Mouse (Mus musculus) thymus, postnatal 10 days (tissue): ENCODE data around the gene Prr5l.
A peak's percentile ranks its signal among the peaks of the same experiment; 100 is the strongest.

Experiments used
- DNase-seq, 2 experiments: peaks; one replicate each; pipeline ENCODE4 v3.0.0; 2021; ENCODE audit warnings: low spot score in 2 of 2

Gene Prr5l

DNA sequence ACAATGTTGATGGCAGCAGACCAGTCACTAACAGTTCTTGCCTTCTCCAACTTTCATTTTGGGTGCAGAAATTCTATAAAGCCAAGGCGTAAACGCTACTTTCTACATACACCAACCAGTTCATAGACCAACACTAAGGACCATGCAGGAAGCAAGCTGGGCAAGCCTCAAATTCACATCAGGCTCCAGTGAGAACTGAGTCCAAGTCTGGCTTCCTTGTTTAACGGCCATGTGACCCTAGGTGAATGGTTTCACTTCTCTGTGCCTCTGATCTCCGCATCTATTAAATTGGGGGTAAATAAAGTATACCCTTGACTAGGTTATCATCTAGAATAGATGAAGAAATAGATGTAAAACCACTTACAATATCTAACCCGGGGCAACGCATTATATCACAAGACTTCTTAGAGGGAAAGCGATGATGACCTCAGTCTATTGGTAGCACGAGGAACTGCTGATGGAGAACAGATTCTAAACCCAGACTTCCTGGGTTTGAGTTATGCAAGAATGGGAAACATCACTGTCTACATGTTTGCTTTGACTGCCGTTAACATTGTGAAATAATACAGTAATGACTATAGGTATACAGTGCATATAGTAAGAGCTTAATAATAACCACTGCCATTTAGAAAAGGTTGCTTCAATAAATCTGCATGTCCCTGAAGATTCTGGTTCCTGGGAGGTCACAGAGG lies 1.2 kb downstream of the Prr5l start:
- no peak for DNase-seq

- DNase-seq, result peak in 1 of 2 experiments; percentile 62
Observed at GRCm38 (mm10) chr2:101871179-101871578, 11.6 kb downstream of the Prr5l start.

- no peak for DNase-seq
Observed at GRCm38 (mm10) chr2:101868683-101869082, 14.1 kb downstream of the Prr5l start.

DNA sequence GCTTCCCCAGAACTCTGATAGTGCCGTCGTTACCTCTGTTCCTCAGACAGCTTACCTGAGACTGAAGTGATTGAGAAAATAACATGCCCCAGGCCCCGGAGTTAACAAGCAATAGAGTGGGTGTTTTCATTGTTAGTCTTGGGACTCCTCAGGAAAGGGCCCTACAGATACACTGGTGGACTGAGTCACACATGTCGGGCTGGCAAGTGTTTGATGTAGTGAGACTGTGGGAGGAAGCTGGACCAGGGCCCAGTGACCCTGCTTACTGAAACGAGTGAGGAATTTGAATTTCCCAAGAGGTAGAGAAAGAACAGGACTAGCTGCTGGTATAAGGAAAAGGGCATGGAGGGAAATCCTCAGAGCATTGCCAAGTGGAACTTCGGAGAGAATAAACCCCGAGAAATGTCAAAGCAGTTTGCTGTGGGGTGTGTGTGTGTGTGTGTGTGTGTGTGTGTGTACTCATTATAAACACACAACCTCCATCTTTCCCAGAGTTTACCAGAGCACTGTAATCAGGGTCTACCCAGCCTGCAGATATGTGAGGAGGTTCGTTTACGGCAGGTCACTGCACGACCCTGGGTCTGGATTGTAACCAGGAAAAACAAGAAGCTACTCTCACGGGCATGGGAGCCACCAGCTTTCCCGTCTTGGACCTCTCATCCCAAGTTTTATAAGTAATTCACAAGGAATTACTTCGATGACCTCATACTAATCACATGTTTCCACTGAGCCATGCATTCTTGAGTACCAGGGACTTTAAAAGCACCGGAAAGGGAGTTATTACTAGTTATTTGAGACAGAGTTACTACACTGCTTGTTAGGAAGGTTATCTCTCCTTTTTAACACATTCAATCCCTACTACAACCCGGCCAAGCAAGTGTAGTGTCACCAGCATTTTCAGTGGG lies 20.4 kb downstream of the Prr5l start:
- no peak for DNase-seq

DNA sequence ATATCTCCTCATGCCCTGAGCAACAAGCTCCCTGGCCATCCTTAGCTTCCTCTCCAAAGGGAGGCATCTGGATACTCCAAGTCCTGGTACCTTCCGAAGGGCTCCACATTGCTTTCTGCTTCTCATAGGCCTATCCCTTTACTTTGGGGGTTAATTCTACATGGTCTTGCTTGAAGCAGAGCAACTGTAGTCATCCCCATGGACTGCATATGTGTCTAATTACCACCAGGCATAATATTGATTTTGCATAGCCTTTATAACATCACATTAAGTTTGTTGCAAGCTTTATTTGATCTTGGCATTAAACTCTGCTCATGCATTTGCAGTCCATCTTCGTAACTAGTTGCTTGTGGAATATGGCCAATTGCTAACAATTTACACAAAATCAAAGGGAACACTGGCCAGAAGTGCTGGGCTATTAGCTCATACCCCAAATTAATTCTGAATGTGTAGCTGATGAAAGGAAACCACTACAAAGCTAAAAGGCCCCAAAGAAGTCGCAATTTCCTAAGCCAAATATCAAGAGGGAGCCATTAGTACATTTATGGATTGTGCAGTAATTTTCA lies 21.8 kb downstream of the Prr5l start:
- DNase-seq, result no peak

- no peak for DNase-seq
Observed at GRCm38 (mm10) chr2:101856174-101856573, 26.7 kb downstream of the Prr5l start.

- no peak for DNase-seq
Observed at GRCm38 (mm10) chr2:101854792-101855191, 28.0 kb downstream of the Prr5l start.

- no peak for DNase-seq
Observed at GRCm38 (mm10) chr2:101842756-101843155, 40.1 kb downstream of the Prr5l start.

DNA sequence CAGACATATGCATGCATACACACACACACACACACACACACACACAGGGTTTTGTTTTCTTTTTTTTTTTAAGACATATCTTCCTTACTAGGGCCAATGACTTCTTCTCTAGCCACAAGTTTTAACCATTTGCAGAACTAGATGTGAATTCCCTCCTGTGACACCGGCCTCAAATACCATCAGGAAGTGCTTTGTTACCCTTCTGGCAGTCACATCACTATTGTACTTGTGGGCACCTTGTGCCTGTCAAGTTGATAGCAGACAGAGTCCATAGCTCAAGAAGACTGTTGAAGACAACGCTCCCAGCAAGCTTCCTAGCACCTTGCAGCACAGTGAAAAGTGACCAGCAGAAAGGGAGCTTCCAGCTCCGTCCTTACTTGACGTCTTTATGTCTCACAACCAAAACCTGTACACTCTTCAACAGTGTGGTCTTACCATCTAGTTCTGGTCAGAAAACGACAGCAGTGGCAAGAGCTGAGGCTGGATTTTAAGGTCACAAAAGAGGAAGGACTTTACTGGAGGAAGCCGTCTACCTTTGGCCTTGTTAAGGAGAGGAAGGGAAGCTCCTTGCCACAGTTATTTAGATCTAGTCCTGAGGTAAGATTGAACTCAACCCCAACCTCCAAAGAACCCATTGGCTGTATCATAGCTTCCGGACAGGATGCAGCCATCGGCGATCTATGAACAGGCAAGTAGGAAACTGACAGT lies 47.9 kb downstream of the Prr5l start:
- no peak for DNase-seq

DNA sequence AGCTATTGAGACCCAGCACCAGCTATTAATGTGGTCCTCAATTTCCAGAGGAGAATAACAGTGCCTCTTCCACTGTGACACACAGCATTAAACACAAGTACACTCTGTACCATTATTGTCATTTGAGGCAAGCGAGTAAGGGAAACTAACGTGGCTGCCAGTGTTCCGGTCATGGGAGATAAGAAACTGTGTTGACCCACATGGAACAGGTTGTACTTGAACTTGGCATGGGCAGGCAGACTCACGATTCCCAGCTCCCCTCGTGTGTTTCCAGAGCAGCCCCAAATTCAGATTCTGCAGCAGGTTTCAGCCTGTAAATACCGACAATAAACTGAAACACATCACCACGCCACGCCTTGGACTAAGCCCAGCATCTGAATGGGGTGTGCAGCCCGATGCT lies 50.5 kb downstream of the Prr5l start:
- DNase-seq, result no peak

DNA sequence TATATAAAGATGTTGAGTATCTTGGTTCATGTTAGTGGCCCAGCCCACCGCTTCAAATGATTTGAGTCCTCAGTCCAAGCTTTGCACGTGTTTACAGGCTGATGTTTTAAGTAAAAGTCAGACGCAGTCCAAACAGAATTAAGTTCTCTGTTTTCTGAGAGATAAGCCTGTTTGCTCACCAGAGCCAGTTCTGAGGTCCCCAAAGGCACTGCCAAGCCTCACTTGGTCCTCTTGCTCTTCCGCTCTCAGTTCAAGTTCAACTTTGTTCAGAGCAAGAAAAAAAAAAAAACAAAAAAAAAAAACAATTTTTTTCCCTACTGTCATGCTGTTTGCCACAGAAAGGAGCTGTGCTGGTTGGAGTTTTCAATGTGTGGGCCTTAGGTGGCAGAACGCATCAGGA lies 51.0 kb downstream of the Prr5l start:
- no peak for DNase-seq

DNA sequence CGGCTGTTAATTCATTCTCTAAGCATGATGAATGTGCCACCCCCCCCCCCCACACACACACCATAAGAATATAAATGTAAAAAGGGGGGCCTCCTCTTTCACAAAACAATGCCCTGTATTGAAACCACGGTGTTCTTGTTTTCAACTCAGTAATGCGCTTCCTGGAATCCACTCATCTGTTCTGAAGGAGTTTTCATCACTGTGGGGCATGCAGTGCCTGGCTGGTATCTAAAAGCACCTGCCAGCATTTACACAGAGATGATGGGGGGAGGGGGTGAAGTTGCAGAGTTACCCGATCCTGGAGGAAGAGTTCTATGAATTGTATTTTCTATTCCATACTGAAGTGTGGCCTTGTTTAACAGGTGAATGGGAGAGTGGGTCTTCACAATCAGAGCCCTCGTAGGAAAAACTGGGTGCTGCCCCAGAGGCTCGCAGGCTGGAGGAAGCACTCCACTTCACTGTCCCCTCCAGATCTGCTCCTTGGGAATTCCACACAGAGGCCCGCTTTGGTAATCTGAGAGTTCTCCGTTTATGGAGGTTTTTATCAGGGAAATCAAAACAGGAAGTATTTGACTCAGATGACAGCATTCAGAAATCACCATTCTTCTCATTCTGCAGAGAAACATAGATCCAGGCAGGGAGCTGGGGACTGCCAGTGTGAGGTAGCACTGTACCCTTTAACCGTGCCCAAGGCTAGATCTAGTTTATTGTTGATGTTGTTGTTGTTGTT lies 52.5 kb downstream of the Prr5l start:
- DNase-seq, result no peak

DNA sequence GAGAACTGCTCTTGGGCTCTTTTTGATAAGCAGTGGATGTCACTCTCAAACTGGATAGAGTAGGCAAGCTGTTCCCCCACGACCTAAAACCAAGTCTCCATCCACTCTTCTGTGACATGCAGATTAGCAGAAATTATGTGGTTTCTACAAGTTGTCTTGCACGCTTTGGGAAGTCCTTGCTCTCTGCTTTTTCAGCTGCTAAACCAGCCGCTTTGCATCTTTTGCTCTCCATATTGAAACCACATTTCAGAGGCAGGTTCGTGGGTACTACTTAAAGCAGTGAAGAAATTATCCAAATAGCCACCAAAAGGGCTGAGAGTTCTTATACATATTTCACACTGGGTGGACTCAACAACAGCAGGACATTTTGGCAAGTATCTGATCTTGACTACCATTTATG lies 53.8 kb downstream of the Prr5l start:
- no peak for DNase-seq

GRCm38 (mm10) chr2:101828057-101828643 lies 54.7 kb downstream of the Prr5l start:
- DNase-seq, result peak in 1 of 2 experiments; percentile 38

- DNase-seq, result no peak
Observed at GRCm38 (mm10) chr2:101827626-101828025, 55.2 kb downstream of the Prr5l start.

GRCm38 (mm10) chr2:101826950-101827600 lies 55.8 kb downstream of the Prr5l start:
- no peak for DNase-seq

GRCm38 (mm10) chr2:101826186-101826707 lies 56.6 kb downstream of the Prr5l start:
- no peak for DNase-seq

- DNase-seq, result no peak
Observed at GRCm38 (mm10) chr2:101825226-101826120, 57.4 kb downstream of the Prr5l start.

DNA sequence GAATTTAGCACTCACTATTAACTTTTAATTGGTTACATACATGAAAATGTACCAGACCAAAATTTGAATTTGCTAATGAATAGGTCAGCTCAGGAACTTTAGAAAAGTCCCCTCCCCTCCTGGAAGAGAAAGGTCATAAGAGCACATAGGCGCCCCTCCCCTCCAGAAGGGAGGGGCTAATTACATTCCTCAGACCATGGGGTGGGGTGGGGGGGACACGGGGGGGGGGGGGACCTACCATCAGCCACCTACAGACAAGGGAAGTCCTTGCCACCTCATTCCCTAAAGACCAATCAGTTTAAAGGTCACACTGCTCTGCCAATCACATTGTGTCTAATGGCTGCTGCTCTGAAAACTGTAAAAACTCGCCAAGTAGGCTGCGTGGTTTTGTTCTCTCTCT lies 59.0 kb downstream of the Prr5l start:
- no peak for DNase-seq
